Mouse (Mus musculus): Measurements from ENCODE around the gene Mcat. TPM values are rescaled to one million over a fixed set of nuclear protein-coding genes. Genes with fewer than 3 reads are reported as not detected.
A peak's percentile ranks its signal among the peaks of the same experiment; 100 is the strongest.

Mcat gene
- total RNA-seq (2014; rRNA removed) (50.1 and 54.2 TPM in 2 replicates), polyA plus RNA-seq (2015; fragmentation: Nextera tagmentation; extraction: Ambion mirVana) (35.2 and 36.9 TPM in 2 replicates)

DNA sequence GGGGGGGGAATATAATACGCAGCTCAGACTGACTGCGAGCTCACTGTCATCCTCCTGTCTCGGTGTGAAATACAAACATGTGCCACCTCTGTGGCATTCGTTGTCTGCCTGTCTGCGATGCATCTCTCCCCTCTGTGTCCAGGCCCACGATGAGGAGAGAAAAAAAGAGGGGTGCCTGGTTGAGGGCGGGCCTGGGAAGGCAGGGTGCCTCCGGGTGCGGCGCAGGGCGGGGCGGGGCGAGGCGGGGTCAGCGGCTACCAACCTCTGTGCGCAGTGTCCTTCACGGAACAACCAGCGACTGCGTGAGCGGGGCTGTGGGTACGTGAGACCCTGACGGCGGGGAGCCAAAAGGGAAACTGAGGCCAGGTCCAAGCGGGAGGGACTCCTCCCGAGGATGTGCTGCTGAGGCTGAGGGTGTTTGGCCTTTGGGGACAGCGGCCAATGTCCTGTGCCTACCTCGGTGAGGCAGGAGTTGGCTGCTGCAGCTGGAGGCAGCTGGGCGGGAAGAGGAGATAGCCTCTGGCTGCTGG lies at the start of gene Mcat, which contains the start of gene Tspo:
Mcat (minus strand) TSS at position 461 of the 530 bp plus-strand sequence.
Tspo (plus strand) TSS at position 266 of the 530 bp plus-strand sequence.
- ATAC-seq = 0 out of 2 replicates have a peak, but pooled peaks have one; percentile 40

GRCm38 (mm10) chr15:83607115-83607802 lies 43.7 kb upstream of the Mcat start:
- H3K36me3 ChIP-seq (ENCODE audit: insufficient read depth, low read length) = no peaks in the 10 kb centered on the region
- peak; percentile 70; the same call in 1 of the 2 replicates for ATAC-seq
- peak; percentile 81 for DNase-seq (ENCODE audit: low spot score)
- no peaks in the 10 kb centered on the region for H3K27me3 ChIP-seq (ENCODE audit: insufficient read depth, low read length)
- TF ChIP-seq CTCF (IDR thresholded peaks at IDR 0.05; ENCODE audit: low read depth) = peak; percentile 89
- WGBS = 44% methylated on average over 15 of the region's 15 CpGs
- no peaks in the 10 kb centered on the region for H3K9me3 ChIP-seq (ENCODE audit: low read length)
- no peaks in the 10 kb centered on the region for H3K4me1 ChIP-seq (ENCODE audit: insufficient read depth, low read length)
- no peak overlapping the region for H3K4me3 ChIP-seq (ENCODE audit: low read length)
- H3K4me2 ChIP-seq (ENCODE audit: low read depth, low read length) = no peak overlapping the region
- no peak overlapping the region for H3K9ac ChIP-seq (replicated peaks; ENCODE audit: low read length)
- no peak overlapping the region for H3K27ac ChIP-seq

More for the DNA sequence above, at the start of gene Mcat, which contains the start of gene Tspo:
- peak within 1 kb of the TSS; percentile 33; the same call in 1 of the 2 replicates for H3K9ac ChIP-seq (replicated peaks; ENCODE audit: low read length)
- H3K4me1 ChIP-seq (ENCODE audit: insufficient read depth, low read length) = peaks cover 12% of the 10 kb centered on the region; the same call in 1 of the 2 replicates
- H3K27ac ChIP-seq = no peak within 1 kb of the TSS
- H3K9me3 ChIP-seq (ENCODE audit: low read length) = no peaks in the 10 kb centered on the region
- H3K36me3 ChIP-seq (ENCODE audit: insufficient read depth, low read length) = no peaks in the 10 kb centered on the region
- H3K4me3 ChIP-seq (ENCODE audit: low read length) = peak within 1 kb of the TSS; percentile 33
- no peak for DNase-seq (ENCODE audit: low spot score)
- no peak for TF ChIP-seq CTCF (IDR thresholded peaks at IDR 0.05; ENCODE audit: low read depth)
- H3K4me2 ChIP-seq (ENCODE audit: low read depth, low read length) = peak within 1 kb of the TSS; percentile 67
- H3K27me3 ChIP-seq (ENCODE audit: insufficient read depth, low read length) = no peaks in the 10 kb centered on the region
- 1% methylated on average over 28 of the region's 28 CpGs for WGBS

DNA sequence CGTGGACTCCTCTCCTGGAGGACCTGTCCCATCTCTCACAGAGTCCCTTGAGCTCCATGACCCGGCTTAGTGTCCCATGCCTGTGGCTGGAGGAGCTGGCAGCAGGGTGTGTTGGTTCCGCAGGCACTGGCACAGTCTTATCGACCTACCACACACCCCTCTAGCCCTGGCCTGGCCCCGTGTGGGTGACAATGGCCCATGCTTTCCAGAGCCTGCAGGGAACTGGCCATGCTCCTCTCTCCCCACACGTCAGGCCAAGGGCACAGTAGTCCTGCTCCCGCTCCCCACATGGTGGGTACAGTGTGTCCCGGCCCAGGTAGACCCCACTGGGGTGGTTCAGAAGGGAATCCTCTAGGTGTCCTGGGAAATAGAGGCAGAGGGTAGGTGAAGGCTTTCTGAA lies 43.1 kb upstream of the Mcat start:
- no peak for TF ChIP-seq CTCF (IDR thresholded peaks at IDR 0.05; ENCODE audit: low read depth)
- 88% methylated on average over 8 of the region's 8 CpGs for WGBS

DNA sequence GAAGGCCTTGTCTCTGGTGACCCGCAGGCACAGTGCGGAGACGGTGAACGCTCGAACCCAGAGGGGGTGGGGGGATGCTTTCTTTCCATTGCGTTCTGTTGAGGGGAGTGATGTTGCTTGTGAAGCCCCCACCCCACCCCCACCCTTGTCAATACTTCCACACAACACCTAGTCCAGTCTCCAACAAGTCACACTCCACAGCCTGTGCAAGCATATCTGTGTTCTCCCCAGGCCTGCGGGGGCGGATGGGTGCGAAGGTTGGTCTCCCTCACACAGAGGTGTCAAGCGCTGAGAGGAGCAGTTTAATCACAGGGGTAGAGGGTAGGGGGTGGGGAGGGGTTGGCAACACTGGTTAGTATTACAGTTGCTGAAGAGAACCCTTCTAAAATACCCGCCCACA lies 42.6 kb upstream of the Mcat start:
- H3K36me3 ChIP-seq (ENCODE audit: insufficient read depth, low read length) = no peaks in the 10 kb centered on the region
- no peak overlapping the region for H3K4me2 ChIP-seq (ENCODE audit: low read depth, low read length)
- no peaks in the 10 kb centered on the region for H3K4me1 ChIP-seq (ENCODE audit: insufficient read depth, low read length)
- no peak overlapping the region for H3K4me3 ChIP-seq (ENCODE audit: low read length)
- no peak overlapping the region for H3K27ac ChIP-seq
- no peak for ATAC-seq
- WGBS = 91% methylated on average over 11 of the region's 11 CpGs
- no peak for TF ChIP-seq CTCF (IDR thresholded peaks at IDR 0.05; ENCODE audit: low read depth)
- no peaks in the 10 kb centered on the region for H3K27me3 ChIP-seq (ENCODE audit: insufficient read depth, low read length)
- DNase-seq (ENCODE audit: low spot score) = no peak
- H3K9ac ChIP-seq (replicated peaks; ENCODE audit: low read length) = no peak overlapping the region
- H3K9me3 ChIP-seq (ENCODE audit: low read length) = no peaks in the 10 kb centered on the region

More for the DNA sequence above, 43.1 kb upstream of the Mcat start:
- no peaks in the 10 kb centered on the region for H3K4me1 ChIP-seq (ENCODE audit: insufficient read depth, low read length)
- no peak overlapping the region for H3K4me3 ChIP-seq (ENCODE audit: low read length)
- no peaks in the 10 kb centered on the region for H3K9me3 ChIP-seq (ENCODE audit: low read length)
- no peaks in the 10 kb centered on the region for H3K36me3 ChIP-seq (ENCODE audit: insufficient read depth, low read length)
- H3K27me3 ChIP-seq (ENCODE audit: insufficient read depth, low read length) = no peaks in the 10 kb centered on the region
- no peak for ATAC-seq
- no peak overlapping the region for H3K4me2 ChIP-seq (ENCODE audit: low read depth, low read length)
- no peak for DNase-seq (ENCODE audit: low spot score)
- no peak overlapping the region for H3K27ac ChIP-seq
- H3K9ac ChIP-seq (replicated peaks; ENCODE audit: low read length) = no peak overlapping the region

DNA sequence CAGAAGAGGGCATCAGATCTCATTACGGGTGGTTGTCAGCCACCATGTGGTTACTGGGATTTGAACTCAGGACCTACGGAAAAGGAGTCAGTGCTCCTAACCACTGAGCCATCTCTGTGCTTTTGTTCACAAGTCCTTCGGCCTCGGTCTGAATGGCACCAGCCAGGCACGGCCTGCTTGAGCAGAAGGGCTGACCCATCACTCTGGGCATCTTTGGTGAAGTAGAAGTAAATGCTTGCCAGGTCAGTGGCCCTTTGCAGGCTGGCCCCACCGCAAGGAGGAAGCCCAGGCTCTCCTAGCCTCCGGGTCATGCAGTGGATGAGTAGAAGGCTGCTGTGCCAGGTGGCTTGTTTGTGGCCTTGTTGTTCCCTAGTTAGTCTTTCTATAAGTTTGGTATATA lies 39.8 kb upstream of the Mcat start:
- WGBS = 94% methylated on average over 7 of the region's 7 CpGs
- H3K4me2 ChIP-seq (ENCODE audit: low read depth, low read length) = no peak overlapping the region
- no peaks in the 10 kb centered on the region for H3K9me3 ChIP-seq (ENCODE audit: low read length)
- H3K9ac ChIP-seq (replicated peaks; ENCODE audit: low read length) = no peak overlapping the region
- H3K27ac ChIP-seq = no peak overlapping the region
- no peaks in the 10 kb centered on the region for H3K4me1 ChIP-seq (ENCODE audit: insufficient read depth, low read length)
- no peaks in the 10 kb centered on the region for H3K27me3 ChIP-seq (ENCODE audit: insufficient read depth, low read length)
- no peak overlapping the region for H3K4me3 ChIP-seq (ENCODE audit: low read length)
- DNase-seq (ENCODE audit: low spot score) (no peak), ATAC-seq (no peak)
- no peak for TF ChIP-seq CTCF (IDR thresholded peaks at IDR 0.05; ENCODE audit: low read depth)
- no peaks in the 10 kb centered on the region for H3K36me3 ChIP-seq (ENCODE audit: insufficient read depth, low read length)

GRCm38 (mm10) chr15:83603046-83603396 lies 39.4 kb upstream of the Mcat start:
- no peak overlapping the region for H3K4me3 ChIP-seq (ENCODE audit: low read length)
- no peaks in the 10 kb centered on the region for H3K27me3 ChIP-seq (ENCODE audit: insufficient read depth, low read length)
- H3K4me1 ChIP-seq (ENCODE audit: insufficient read depth, low read length) = no peaks in the 10 kb centered on the region
- WGBS = 88% methylated on average over 1 of the region's 1 CpGs
- no peak overlapping the region for H3K9ac ChIP-seq (replicated peaks; ENCODE audit: low read length)
- H3K27ac ChIP-seq = no peak overlapping the region
- no peaks in the 10 kb centered on the region for H3K36me3 ChIP-seq (ENCODE audit: insufficient read depth, low read length)
- peak; percentile 16; the same call in 1 of the 2 replicates for TF ChIP-seq CTCF (IDR thresholded peaks at IDR 0.05; ENCODE audit: low read depth)
- DNase-seq (ENCODE audit: low spot score) = no peak
- no peak overlapping the region for H3K4me2 ChIP-seq (ENCODE audit: low read depth, low read length)
- H3K9me3 ChIP-seq (ENCODE audit: low read length) = no peaks in the 10 kb centered on the region
- ATAC-seq = no peak
